Mouse (Mus musculus): ENCODE data around the gene Galntl6. TPM values are rescaled to one million over a fixed set of nuclear protein-coding genes. Genes with fewer than 3 reads are reported as not detected.
"Not testable (repeated sequence)": the region's sequence is repeated elsewhere in the genome, so short reads cannot be mapped to it uniquely, and the experiment has no call there.

The Galntl6 gene
- polyA plus RNA-seq, 1 experiment from 2014 or later = not detected

GRCm38 (mm10) chr8:58521932-58522331 is 390.5 kb downstream of the Galntl6 start:
- H3K36me3 ChIP-seq (ENCODE audit: inconsistent target) = no peaks in the 10 kb centered on the region
- no peaks in the 10 kb centered on the region for H3K79me2 ChIP-seq (ENCODE audit: inconsistent target)
- H3K4me3 ChIP-seq (ENCODE audit: inconsistent target) = no peak overlapping the region
- H3K27ac ChIP-seq = no peak overlapping the region

DNA sequence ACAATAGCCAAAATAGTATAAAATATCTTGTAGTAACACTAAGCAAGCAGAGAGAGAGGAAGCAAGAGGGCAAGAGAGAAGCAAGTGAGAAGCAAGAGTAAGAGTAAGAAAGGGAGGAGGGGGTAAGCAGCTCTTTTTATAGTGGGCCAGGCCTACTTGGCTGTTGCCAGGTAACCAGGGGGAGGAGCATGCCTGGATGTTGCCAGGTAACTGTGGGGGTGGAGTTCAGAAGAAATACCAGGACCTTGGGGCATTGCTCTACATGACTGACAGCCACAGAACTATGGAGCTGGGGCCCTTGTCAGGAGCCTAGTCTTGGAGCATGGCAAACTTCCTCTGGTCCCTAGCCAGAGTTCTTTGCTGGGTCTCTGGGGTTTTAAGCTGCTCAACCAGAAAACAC is 401.9 kb downstream of the Galntl6 start:
- H3K4me3 ChIP-seq (ENCODE audit: inconsistent target) = no peak overlapping the region
- no peak overlapping the region for H3K27ac ChIP-seq
- H3K36me3 ChIP-seq (ENCODE audit: inconsistent target) = no peaks in the 10 kb centered on the region
- H3K79me2 ChIP-seq (ENCODE audit: inconsistent target) = no peaks in the 10 kb centered on the region

GRCm38 (mm10) chr8:58509051-58509450 is 403.4 kb downstream of the Galntl6 start:
- no peak overlapping the region for H3K27ac ChIP-seq
- no peak overlapping the region for H3K4me3 ChIP-seq (ENCODE audit: inconsistent target)
- 77% methylated on average over 1 of the region's 1 CpGs for WGBS (ENCODE audit: missing documents)
- H3K36me3 ChIP-seq (ENCODE audit: inconsistent target) = no peaks in the 10 kb centered on the region
- no peaks in the 10 kb centered on the region for H3K79me2 ChIP-seq (ENCODE audit: inconsistent target)

DNA sequence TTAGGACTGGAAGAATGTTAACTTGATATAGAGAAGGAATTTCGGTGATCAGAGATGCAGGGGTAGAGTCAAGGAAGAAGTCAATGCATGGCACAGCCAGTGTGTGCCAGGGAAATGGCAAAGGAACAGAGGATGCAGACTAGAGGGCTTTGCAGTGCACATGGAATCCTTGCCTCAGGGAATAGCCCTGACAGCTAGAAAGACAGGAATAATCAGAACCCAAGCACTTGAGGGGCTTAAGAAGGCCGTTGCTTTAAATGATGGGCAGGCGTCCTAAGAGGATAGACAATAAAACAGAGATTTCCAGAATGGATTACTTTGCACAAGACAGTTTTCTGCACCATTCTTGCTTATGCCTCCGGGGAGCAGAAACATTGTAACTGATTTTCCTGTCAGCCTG is 425.3 kb downstream of the Galntl6 start:
- no peak overlapping the region for H3K27ac ChIP-seq
- H3K79me2 ChIP-seq (ENCODE audit: inconsistent target) = no peaks in the 10 kb centered on the region
- H3K4me3 ChIP-seq (ENCODE audit: inconsistent target) = no peak overlapping the region
- H3K36me3 ChIP-seq (ENCODE audit: inconsistent target) = no peaks in the 10 kb centered on the region
- 84% methylated on average over 4 of the region's 4 CpGs for WGBS (ENCODE audit: missing documents)

GRCm38 (mm10) chr8:58463342-58463741 is 449.1 kb downstream of the Galntl6 start:
- H3K79me2 ChIP-seq (ENCODE audit: inconsistent target); H3K36me3 ChIP-seq (ENCODE audit: inconsistent target); H3K27ac ChIP-seq; H3K4me3 ChIP-seq (ENCODE audit: inconsistent target): not testable (repeated sequence)
- WGBS (ENCODE audit: missing documents) = 93% methylated on average over 2 of the region's 2 CpGs

DNA sequence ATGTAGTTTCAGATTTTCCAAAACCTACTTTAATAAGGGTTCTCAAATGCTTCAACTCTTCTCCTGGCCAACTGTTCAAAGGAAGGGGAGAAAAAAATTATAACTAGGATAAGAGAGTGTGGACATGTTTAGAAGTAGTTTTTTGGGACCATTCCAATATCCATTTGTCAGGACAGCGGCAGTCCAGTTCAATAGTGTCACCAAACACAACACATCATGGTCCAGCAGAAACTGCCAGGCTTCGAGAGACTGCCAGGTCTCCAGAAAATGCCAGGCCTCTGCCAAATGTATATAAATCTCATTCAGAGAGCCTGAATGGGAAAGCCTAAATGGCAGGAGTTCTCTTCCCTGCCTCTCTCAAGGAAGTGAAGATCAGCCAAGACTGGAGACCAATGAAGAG is 469.7 kb downstream of the Galntl6 start:
- WGBS (ENCODE audit: missing documents) = 65% methylated on average over 2 of the region's 2 CpGs

GRCm38 (mm10) chr8:58418481-58418880 is 494.0 kb downstream of the Galntl6 start:
- WGBS (ENCODE audit: missing documents) = 60% methylated on average over 5 of the region's 5 CpGs
- Histone ChIP-seq H3K4me3 (ENCODE audit: inconsistent target) (no peak overlapping the region), H3K27ac (no peak overlapping the region), H3K79me2 (ENCODE audit: inconsistent target) (no peaks in the 10 kb centered on the region), H3K36me3 (ENCODE audit: inconsistent target) (no peaks in the 10 kb centered on the region)

More for the DNA sequence above, 469.7 kb downstream of the Galntl6 start:
- Histone ChIP-seq H3K79me2 (ENCODE audit: inconsistent target) (no peaks in the 10 kb centered on the region), H3K4me3 (ENCODE audit: inconsistent target) (no peak overlapping the region), H3K27ac (no peak overlapping the region), H3K36me3 (ENCODE audit: inconsistent target) (no peaks in the 10 kb centered on the region)

GRCm38 (mm10) chr8:58417551-58417950 is 494.9 kb downstream of the Galntl6 start:
- H3K27ac ChIP-seq = no peak overlapping the region
- no peak overlapping the region for H3K4me3 ChIP-seq (ENCODE audit: inconsistent target)
- WGBS (ENCODE audit: missing documents) = 94% methylated on average over 1 of the region's 1 CpGs
- H3K79me2 ChIP-seq (ENCODE audit: inconsistent target) = no peaks in the 10 kb centered on the region
- no peaks in the 10 kb centered on the region for H3K36me3 ChIP-seq (ENCODE audit: inconsistent target)

- Histone ChIP-seq H3K36me3 (ENCODE audit: inconsistent target) (no peaks in the 10 kb centered on the region), H3K4me3 (ENCODE audit: inconsistent target) (no peak overlapping the region), H3K79me2 (ENCODE audit: inconsistent target) (no peaks in the 10 kb centered on the region), H3K27ac (no peak overlapping the region)
- WGBS (ENCODE audit: missing documents) = 70% methylated on average over 3 of the region's 3 CpGs
Measured at GRCm38 (mm10) chr8:58396500-58396899, 515.9 kb downstream of the Galntl6 start.

DNA sequence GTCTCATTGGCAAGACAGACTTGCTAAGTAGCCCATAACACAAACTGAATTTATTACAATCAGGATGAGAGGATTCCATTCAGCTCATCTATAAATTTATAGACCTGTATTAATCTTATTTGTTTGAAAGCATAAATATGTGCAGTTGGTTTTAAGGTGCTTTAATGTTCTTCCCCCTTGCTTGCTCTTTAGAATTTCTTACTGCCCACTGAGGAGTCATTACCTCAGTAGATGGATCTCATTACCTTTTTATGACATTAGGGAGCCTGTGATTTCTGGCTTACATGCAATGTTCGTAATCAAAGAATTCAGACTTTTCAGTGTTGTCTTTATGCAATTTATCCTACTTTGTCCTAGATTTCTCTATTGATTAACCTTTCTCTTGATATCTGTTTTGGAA is 516.6 kb downstream of the Galntl6 start:
- no peaks in the 10 kb centered on the region for H3K79me2 ChIP-seq (ENCODE audit: inconsistent target)

DNA sequence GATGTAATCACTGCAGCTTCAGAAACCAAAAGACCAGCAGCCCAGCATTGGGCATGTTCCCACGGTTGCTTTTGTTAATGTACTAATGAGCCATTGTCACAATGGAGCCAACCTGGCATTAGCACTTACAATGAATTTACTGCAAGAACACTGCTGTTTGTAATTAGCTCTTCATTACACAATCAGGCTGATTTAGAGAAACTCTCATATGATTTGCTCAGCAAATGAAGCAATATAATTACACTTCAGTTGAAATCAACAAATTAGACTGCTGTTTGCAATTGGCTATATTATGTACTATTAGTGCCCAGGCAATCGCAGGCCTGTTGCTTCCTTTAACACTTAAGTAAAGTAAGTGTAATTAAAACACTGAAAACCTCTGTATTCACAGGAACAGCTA is 540.1 kb downstream of the Galntl6 start:
- Histone ChIP-seq H3K36me3 (ENCODE audit: inconsistent target) (no peaks in the 10 kb centered on the region), H3K27ac (no peak overlapping the region), H3K79me2 (ENCODE audit: inconsistent target) (no peaks in the 10 kb centered on the region), H3K4me3 (ENCODE audit: inconsistent target) (no peak overlapping the region)
- WGBS (ENCODE audit: missing documents) = 86% methylated on average over 2 of the region's 2 CpGs

More for the DNA sequence above, 516.6 kb downstream of the Galntl6 start:
- 67% methylated on average over 1 of the region's 1 CpGs for WGBS (ENCODE audit: missing documents)
- Histone ChIP-seq H3K27ac (no peak overlapping the region), H3K36me3 (ENCODE audit: inconsistent target) (no peaks in the 10 kb centered on the region), H3K4me3 (ENCODE audit: inconsistent target) (no peak overlapping the region)

DNA sequence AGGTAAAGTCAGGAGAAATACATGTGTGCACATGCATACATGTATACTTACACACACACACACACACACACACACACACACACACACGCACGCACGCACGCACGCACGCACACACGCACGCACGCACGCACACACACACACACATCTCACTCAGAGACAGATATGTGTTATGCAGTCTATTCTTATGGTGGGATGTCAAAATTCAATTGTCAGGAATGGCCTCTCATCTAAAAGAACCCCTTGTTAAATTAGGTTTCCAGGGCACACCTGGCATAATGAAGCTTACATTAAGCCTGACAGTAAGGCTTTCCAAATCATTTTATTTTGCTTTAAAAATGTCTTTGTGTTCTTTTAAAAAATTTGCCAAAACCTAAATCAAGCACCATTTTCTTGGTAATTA is 540.5 kb downstream of the Galntl6 start:
- Histone ChIP-seq H3K27ac (no peak overlapping the region), H3K79me2 (ENCODE audit: inconsistent target) (no peaks in the 10 kb centered on the region), H3K36me3 (ENCODE audit: inconsistent target) (no peaks in the 10 kb centered on the region), H3K4me3 (ENCODE audit: inconsistent target) (no peak overlapping the region)
- WGBS (ENCODE audit: missing documents) = 75% methylated on average over 8 of the region's 10 CpGs

DNA sequence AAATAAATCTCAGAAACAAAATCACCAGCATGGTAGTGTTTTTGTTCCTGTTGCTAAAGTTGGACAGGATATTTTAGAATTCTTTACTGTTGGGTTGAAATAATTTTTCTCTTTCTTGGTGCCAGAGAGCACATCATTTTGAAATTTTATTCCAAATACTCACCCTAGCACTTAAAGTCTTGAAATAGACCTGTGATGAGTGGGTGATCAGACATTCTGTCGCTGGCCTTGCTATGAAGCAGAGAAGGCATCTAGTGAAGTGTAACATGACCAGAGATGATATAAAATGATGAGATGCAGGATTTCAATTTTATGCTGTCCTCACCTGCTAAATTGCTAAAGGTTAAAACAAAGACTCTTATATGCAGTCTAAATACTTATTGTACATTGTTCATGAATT is 581.3 kb downstream of the Galntl6 start:
- Histone ChIP-seq H3K79me2 (ENCODE audit: inconsistent target) (no peaks in the 10 kb centered on the region), H3K4me3 (ENCODE audit: inconsistent target) (no peak overlapping the region), H3K36me3 (ENCODE audit: inconsistent target) (no peaks in the 10 kb centered on the region), H3K27ac (no peak overlapping the region)
- WGBS (ENCODE audit: missing documents) = 71% methylated on average over 1 of the region's 1 CpGs

- Histone ChIP-seq H3K4me3 (ENCODE audit: inconsistent target) (no peak overlapping the region), H3K36me3 (ENCODE audit: inconsistent target) (no peaks in the 10 kb centered on the region), H3K27ac (no peak overlapping the region), H3K79me2 (ENCODE audit: inconsistent target) (no peaks in the 10 kb centered on the region)
- WGBS (ENCODE audit: missing documents) = 74% methylated on average over 2 of the region's 2 CpGs
Measured at GRCm38 (mm10) chr8:58313482-58313881, 599.0 kb downstream of the Galntl6 start.

GRCm38 (mm10) chr8:58291487-58291886 is 621.0 kb downstream of the Galntl6 start:
- no peaks in the 10 kb centered on the region for H3K36me3 ChIP-seq (ENCODE audit: inconsistent target)
- no peak overlapping the region for H3K4me3 ChIP-seq (ENCODE audit: inconsistent target)
- H3K27ac ChIP-seq = no peak overlapping the region
- 82% methylated on average over 4 of the region's 4 CpGs for WGBS (ENCODE audit: missing documents)
- no peaks in the 10 kb centered on the region for H3K79me2 ChIP-seq (ENCODE audit: inconsistent target)

GRCm38 (mm10) chr8:58290080-58290479 is 622.4 kb downstream of the Galntl6 start:
- Histone ChIP-seq H3K36me3 (ENCODE audit: inconsistent target) (no peaks in the 10 kb centered on the region), H3K79me2 (ENCODE audit: inconsistent target) (no peaks in the 10 kb centered on the region), H3K4me3 (ENCODE audit: inconsistent target) (no peak overlapping the region), H3K27ac (no peak overlapping the region)
